In genomic region chr4:47473586-47473967, GRCm38 (mm10) we compare ENCODE assay signal across 8 mouse cellular contexts. TPM values are rescaled to one million over a fixed set of nuclear protein-coding genes. Genes with fewer than 3 reads are reported as not detected.
A peak's percentile ranks its signal among the peaks of the same experiment; 100 is the strongest.
DNase-seq lines count a peak whose midpoint lies in the region; ATAC-seq and TF ChIP-seq lines count a peak whose summit lies in the region.

No protein-coding gene starts in this region.

- peaks cover 27% of the 10 kb centered on the region for H3K36me3 ChIP-seq in ES-E14 (ENCODE audit: control insufficient read depth, insufficient read depth, low read length, poor library complexity, severe bottlenecking)
- peaks cover 54% of the 10 kb centered on the region for H3K36me3 ChIP-seq in forebrain, embryonic 13.5 days (ENCODE audit: poor library complexity, severe bottlenecking)
- peaks cover 60% of the 10 kb centered on the region for H3K36me3 ChIP-seq in limb, embryonic 15.5 days
- peaks cover 42% of the 10 kb centered on the region for H3K36me3 ChIP-seq in neural tube, embryonic 14.5 days (ENCODE audit: control insufficient read depth, insufficient read depth, low read length)

- DNase-seq in gastrocnemius, adult 2 months: no peak
- DNase-seq in gastrocnemius, postnatal 25 days: no peak
- peak; percentile 9 for DNase-seq in ES-E14 (ENCODE audit: low read depth, low spot score)
- DNase-seq in MN1 (ENCODE audit: low spot score): no peak
- DNase-seq in left cerebral cortex, adult 11 months (ENCODE audit: low spot score): no peak

- peak; percentile 8; the same call in 1 of the 2 replicates for TF ChIP-seq CTCF in gastrocnemius, adult 2 months (IDR thresholded peaks at IDR 0.05)

- no peaks in the 10 kb centered on the region for H3K9me3 ChIP-seq in ES-E14 (ENCODE audit: control insufficient read depth, insufficient read depth, low read depth, low read length)
- no peaks in the 10 kb centered on the region; the same call in 1 of the 2 replicates for H3K9me3 ChIP-seq in forebrain, embryonic 13.5 days (replicated peaks)
- H3K9me3 ChIP-seq in limb, embryonic 15.5 days: peaks cover 12% of the 10 kb centered on the region; the same call in 1 of the 2 replicates
- peaks cover 8% of the 10 kb centered on the region for H3K9me3 ChIP-seq in neural tube, embryonic 14.5 days (ENCODE audit: control insufficient read depth, low read length)

- no peak for ATAC-seq in forebrain, embryonic 13.5 days
- no peak for ATAC-seq in limb, embryonic 15.5 days (ENCODE audit: insufficient number of reproducible peaks, low FRiP score, low TSS enrichment, low read depth)
- peak; percentile 13; the same call in 1 of the 2 replicates for ATAC-seq in neural tube, embryonic 14.5 days (ENCODE audit: low read depth)

- H3K9ac ChIP-seq in ES-E14 (ENCODE audit: insufficient read depth, low read depth, low read length, poor library complexity, severe bottlenecking): peak overlapping the region; percentile 95
- peak overlapping the region; percentile 91 for H3K9ac ChIP-seq in forebrain, embryonic 13.5 days
- peak overlapping the region; percentile 84 for H3K9ac ChIP-seq in limb, embryonic 15.5 days
- H3K9ac ChIP-seq in neural tube, embryonic 14.5 days (replicated peaks; ENCODE audit: low read depth, low read length): peak overlapping the region; percentile 90

- H3K27me3 ChIP-seq in forebrain, embryonic 13.5 days: no peaks in the 10 kb centered on the region
- H3K27me3 ChIP-seq in limb, embryonic 15.5 days: no peaks in the 10 kb centered on the region
- no peaks in the 10 kb centered on the region for H3K27me3 ChIP-seq in neural tube, embryonic 14.5 days (ENCODE audit: control insufficient read depth, insufficient read depth, low read length)

- intact Hi-C loops in gastrocnemius, adult 2 months (cut with DNase I): no loop called here

- peak overlapping the region; percentile 98 for H3K27ac ChIP-seq in gastrocnemius, adult 2 months
- peak overlapping the region; percentile 47 for H3K27ac ChIP-seq in ES-E14 (ENCODE audit: insufficient read depth, low read depth, low read length, poor library complexity, severe bottlenecking)
- peak overlapping the region; percentile 98 for H3K27ac ChIP-seq in forebrain, embryonic 13.5 days
- H3K27ac ChIP-seq in limb, embryonic 15.5 days: peak overlapping the region; percentile 98
- peak overlapping the region; percentile 98 for H3K27ac ChIP-seq in neural tube, embryonic 14.5 days (ENCODE audit: low read depth, low read length)

- in situ Hi-C loops in ES-E14 (cut with MboI; ENCODE audit: low sequenced_read_pairs in 2 of 2, unreplicated experiment in 2 of 2): no loop called here

- 2% methylated on average over 12 of the region's 14 CpGs for WGBS in forebrain, embryonic 13.5 days
- WGBS in limb, embryonic 15.5 days: 2% methylated on average over 8 of the region's 14 CpGs
- 4% methylated on average over 10 of the region's 14 CpGs for WGBS in neural tube, embryonic 14.5 days

- peak overlapping the region; percentile 86 for H3K4me2 ChIP-seq in forebrain, embryonic 13.5 days
- peak overlapping the region; percentile 56 for H3K4me2 ChIP-seq in limb, embryonic 15.5 days
- H3K4me2 ChIP-seq in neural tube, embryonic 14.5 days (ENCODE audit: low read depth, low read length): peak overlapping the region; percentile 60

- peak overlapping the region; percentile 98 for H3K4me3 ChIP-seq in gastrocnemius, adult 2 months
- peak overlapping the region; percentile 48 to 91 for H3K4me3 ChIP-seq in ES-E14 (ENCODE audit: insufficient read depth in 1 of 2, low read depth in 1 of 2, low read length in 2 of 2, poor library complexity in 1 of 2, severe bottlenecking in 1 of 2)
- H3K4me3 ChIP-seq in forebrain, embryonic 13.5 days: peak overlapping the region; percentile 83
- peak overlapping the region; percentile 92 for H3K4me3 ChIP-seq in limb, embryonic 15.5 days
- peak overlapping the region; percentile 81 for H3K4me3 ChIP-seq in neural tube, embryonic 14.5 days (ENCODE audit: low read depth, low read length)

- H3K4me1 ChIP-seq in ES-E14 (ENCODE audit: control insufficient read depth in 2 of 2, insufficient read depth in 2 of 2, low read length in 2 of 2, poor library complexity in 1 of 2): peaks cover 0 to 2% of the 10 kb centered on the region in 2 experiments; a peak in 1 of 4 replicates
- H3K4me1 ChIP-seq in forebrain, embryonic 13.5 days: peaks cover 26% of the 10 kb centered on the region
- peaks cover 23% of the 10 kb centered on the region for H3K4me1 ChIP-seq in limb, embryonic 15.5 days
- H3K4me1 ChIP-seq in neural tube, embryonic 14.5 days (ENCODE audit: control insufficient read depth, insufficient read depth, low read length): peaks cover 18% of the 10 kb centered on the region

TF ChIP-seq in ES-E14, 5 proteins besides CTCF, POLR2A, EP300 and RAD21:
- TF ChIP-seq ZC3H11A (IDR thresholded peaks at IDR 0.05; ENCODE audit: borderline replicate concordance, low read depth, low read length) (no peak), HCFC1 (IDR thresholded peaks at IDR 0.05; ENCODE audit: borderline replicate concordance, insufficient read depth, low read length) (no peak), ZNF384 (IDR thresholded peaks at IDR 0.05; ENCODE audit: low read depth, low read length) (no peak), MAFK (IDR thresholded peaks at IDR 0.05; ENCODE audit: insufficient read depth, low read depth, low read length) (no peak), CHD2 (IDR thresholded peaks at IDR 0.05; ENCODE audit: low read depth, low read length) (no peak)
TF ChIP-seq in ES-E14: peak in this region for 0.

RNA-seq across cellular contexts. Expression of gene Alg2, which starts 0.6 kb away (rescaled TPM):
- total RNA-seq in gastrocnemius, adult 2 months (2021): 10 to 100 TPM; 11.2 to 11.4 TPM
- total RNA-seq in gastrocnemius, postnatal 25 days (2021): 1 to 10 TPM; 9.3 to 9.6 TPM
- 21.8 and 26.6 TPM in 2 replicates for total RNA-seq in ES-E14 (2012; rRNA removed)
- 153 and 167 TPM in 2 replicates for polyA plus RNA-seq in forebrain, embryonic 13.5 days (2015; fragmentation: Nextera tagmentation; extraction: Ambion mirVana)
- 64.5 and 66.5 TPM in 2 replicates for polyA plus RNA-seq in limb, embryonic 15.5 days (2015; fragmentation: Nextera tagmentation; extraction: Ambion mirVana)
- polyA plus RNA-seq in neural tube, embryonic 14.5 days (2014; fragmentation: Nextera tagmentation; extraction: Ambion mirVana): 403 and 428 TPM in 2 replicates

RNA-seq across cellular contexts. Expression of gene Sec61b, which starts 0.9 kb away (rescaled TPM):
- total RNA-seq in gastrocnemius, adult 2 months (2021): 10 to 100 TPM; 37.4 to 43.7 TPM
- total RNA-seq in gastrocnemius, postnatal 25 days (2021): 10 to 100 TPM; 37.4 to 39.0 TPM
- total RNA-seq in ES-E14 (2012; rRNA removed): 317 and 434 TPM in 2 replicates
- 304 and 357 TPM in 2 replicates for polyA plus RNA-seq in forebrain, embryonic 13.5 days (2015; fragmentation: Nextera tagmentation; extraction: Ambion mirVana)
- 398 and 456 TPM in 2 replicates for polyA plus RNA-seq in limb, embryonic 15.5 days (2015; fragmentation: Nextera tagmentation; extraction: Ambion mirVana)
- polyA plus RNA-seq in neural tube, embryonic 14.5 days (2014; fragmentation: Nextera tagmentation; extraction: Ambion mirVana): 239 and 243 TPM in 2 replicates

Comparison
In these comparisons a context has a peak if more than half of its experiments do, and no peak if none do; other contexts are left out.
1. H3K27ac ChIP-seq: peak in every context shown above with its lines; median percentile 98 in gastrocnemius, adult 2 months; 98 in forebrain, embryonic 13.5 days; 98 in limb, embryonic 15.5 days; 98 in neural tube, embryonic 14.5 days; 47 in ES-E14.